Mouse (Mus musculus) 416B (cell line): ENCODE results near the gene Rnf135.
"Not testable (repeated sequence)": the region's sequence is repeated elsewhere in the genome, so short reads cannot be mapped to it uniquely, and the experiment has no call there.

Source experiments
- DNase-seq: peaks from one replicate; pipeline ENCODE4 v3.0.0; 2011; ENCODE audit warnings: low read depth

The Rnf135 gene

GRCm38 (mm10) chr11:80202296-80202695 lies 18.6 kb downstream of the Rnf135 start:
- DNase-seq = no peak

GRCm38 (mm10) chr11:80204037-80204436 lies 20.4 kb downstream of the Rnf135 start:
- no peak for DNase-seq

- no peak for DNase-seq
These were observed 21.3 kb downstream of the Rnf135 start for GRCm38 (mm10) chr11:80204941-80205340.

- DNase-seq = no peak
These were observed 24.8 kb downstream of the Rnf135 start for GRCm38 (mm10) chr11:80208465-80208859.

GRCm38 (mm10) chr11:80208860-80209800 lies 25.5 kb downstream of the Rnf135 start, which contains the start of gene Rhot1:
Rhot1 (plus strand) TSS chr11:80209019.
- DNase-seq = peak; percentile 95

GRCm38 (mm10) chr11:80210321-80210720 lies 26.7 kb downstream of the Rnf135 start:
- DNase-seq = peak; percentile 81

GRCm38 (mm10) chr11:80212282-80212681 lies 28.6 kb downstream of the Rnf135 start:
- no peak for DNase-seq

GRCm38 (mm10) chr11:80215291-80215690 lies 31.6 kb downstream of the Rnf135 start:
- DNase-seq = no peak

- DNase-seq = peak; percentile 29
These were observed 35.1 kb downstream of the Rnf135 start for GRCm38 (mm10) chr11:80218657-80219293.

GRCm38 (mm10) chr11:80230066-80230465 lies 46.4 kb downstream of the Rnf135 start:
- not testable (repeated sequence) for DNase-seq

GRCm38 (mm10) chr11:80237278-80237677 lies 53.6 kb downstream of the Rnf135 start:
- DNase-seq = no peak

GRCm38 (mm10) chr11:80238306-80238705 lies 54.7 kb downstream of the Rnf135 start:
- no peak for DNase-seq

- DNase-seq = peak; percentile 27
These were observed 63.4 kb downstream of the Rnf135 start for GRCm38 (mm10) chr11:80247026-80247425.

GRCm38 (mm10) chr11:80248531-80248930 lies 64.9 kb downstream of the Rnf135 start:
- no peak for DNase-seq
